Mouse (Mus musculus) gastrocnemius, postnatal 14 days (tissue): ENCODE measurements at regions not wholly inside any gene's neighbourhood (a gene's known extent, or its start where the extent isn't known, plus 50 kb on each side); places are given as distances from the start of the nearest gene placed in this dataset.

ENCODE experiments used
- DNase-seq: peaks from one replicate; pipeline ENCODE4 v3.0.0; 2021; ENCODE audit warnings: mixed read lengths
- intact Hi-C: fragments of 180-260 bp; cut with DNase I; formaldehyde crosslinking; loops from one replicate; pipeline ENCODE4 v1.15.1; 2025; ENCODE audit warnings: low total_unique reads

DNA sequence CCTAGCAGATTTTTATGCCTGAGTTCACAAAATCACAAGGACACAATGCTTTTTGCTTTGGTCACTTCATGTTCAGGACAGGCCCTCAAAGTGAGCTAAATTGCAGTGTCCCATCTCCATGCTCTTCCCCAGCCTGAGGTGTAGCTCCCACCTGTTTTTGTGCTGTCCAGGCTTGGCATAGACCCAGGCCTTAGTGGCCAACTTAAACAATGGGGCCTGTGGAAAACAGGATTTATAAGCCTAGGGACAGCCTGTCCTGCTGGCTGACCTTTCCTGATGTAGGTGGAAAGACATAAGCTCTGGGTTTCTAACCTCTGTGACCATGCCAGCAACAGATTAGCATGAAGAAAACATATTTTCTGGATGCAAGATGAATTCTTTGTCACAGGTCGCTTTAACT, 51.6 kb upstream of the Gm7247 start:
- DNase-seq = peak; percentile 22
- intact Hi-C loops = no loop called here

- intact Hi-C loops = no loop called here
- DNase-seq = no peak
Measured at GRCm38 (mm10) chr14:51310583-51310982, 51.0 kb upstream of the Gm7247 start.
